Mouse (Mus musculus): ENCODE measurements around the gene Oxt. TPM values are rescaled to one million over a fixed set of nuclear protein-coding genes. Genes with fewer than 3 reads are reported as not detected.

Oxt gene
- total RNA-seq, 1 experiment: 0.45 TPM

- no peaks in the 10 kb centered on the region for H3K4me1 ChIP-seq (ENCODE audit: control insufficient read depth in 2 of 2, insufficient read depth in 2 of 2, low read length in 2 of 2, poor library complexity in 1 of 2)
- DNase-seq (ENCODE audit: low read depth, low spot score): no peak
- in situ Hi-C loops (cut with MboI; ENCODE audit: low sequenced_read_pairs in 2 of 2, unreplicated experiment in 2 of 2): no loop called here
- TF ChIP-seq CHD2 (IDR thresholded peaks at IDR 0.05; ENCODE audit: low read depth, low read length) (no peak), HCFC1 (IDR thresholded peaks at IDR 0.05; ENCODE audit: borderline replicate concordance, insufficient read depth, low read length) (no peak), ZNF384 (IDR thresholded peaks at IDR 0.05; ENCODE audit: low read depth, low read length) (no peak), ZC3H11A (IDR thresholded peaks at IDR 0.05; ENCODE audit: borderline replicate concordance, low read depth, low read length) (no peak), MAFK (IDR thresholded peaks at IDR 0.05; ENCODE audit: insufficient read depth, low read depth, low read length) (no peak)
- no peaks in the 10 kb centered on the region for H3K9me3 ChIP-seq (ENCODE audit: control insufficient read depth, insufficient read depth, low read depth, low read length)
- peaks cover 17% of the 10 kb centered on the region for H3K36me3 ChIP-seq (ENCODE audit: control insufficient read depth, insufficient read depth, low read length, poor library complexity, severe bottlenecking)
- H3K4me3 ChIP-seq (ENCODE audit: insufficient read depth in 1 of 2, low read depth in 1 of 2, low read length in 2 of 2, poor library complexity in 1 of 2, severe bottlenecking in 1 of 2): no peak overlapping the region
- H3K27ac ChIP-seq (ENCODE audit: insufficient read depth, low read depth, low read length, poor library complexity, severe bottlenecking): no peak overlapping the region
- no peak overlapping the region for H3K9ac ChIP-seq (ENCODE audit: insufficient read depth, low read depth, low read length, poor library complexity, severe bottlenecking)
These were observed 26.2 kb downstream of the Oxt start for GRCm38 (mm10) chr2:130602195-130602594.

- H3K4me1 ChIP-seq (ENCODE audit: control insufficient read depth in 2 of 2, insufficient read depth in 2 of 2, low read length in 2 of 2, poor library complexity in 1 of 2): no peaks in the 10 kb centered on the region
- H3K9me3 ChIP-seq (ENCODE audit: control insufficient read depth, insufficient read depth, low read depth, low read length): no peaks in the 10 kb centered on the region
- H3K9ac ChIP-seq (ENCODE audit: insufficient read depth, low read depth, low read length, poor library complexity, severe bottlenecking): no peak overlapping the region
- TF ChIP-seq MAFK (IDR thresholded peaks at IDR 0.05; ENCODE audit: insufficient read depth, low read depth, low read length) (no peak), HCFC1 (IDR thresholded peaks at IDR 0.05; ENCODE audit: borderline replicate concordance, insufficient read depth, low read length) (no peak), CHD2 (IDR thresholded peaks at IDR 0.05; ENCODE audit: low read depth, low read length) (no peak), ZC3H11A (IDR thresholded peaks at IDR 0.05; ENCODE audit: borderline replicate concordance, low read depth, low read length) (peak; percentile 14; the same call in 1 of the 2 replicates), ZNF384 (IDR thresholded peaks at IDR 0.05; ENCODE audit: low read depth, low read length) (no peak)
- no peak overlapping the region for H3K4me3 ChIP-seq (ENCODE audit: insufficient read depth in 1 of 2, low read depth in 1 of 2, low read length in 2 of 2, poor library complexity in 1 of 2, severe bottlenecking in 1 of 2)
- in situ Hi-C loops (cut with MboI; ENCODE audit: low sequenced_read_pairs in 2 of 2, unreplicated experiment in 2 of 2): no loop called here
- no peak overlapping the region for H3K27ac ChIP-seq (ENCODE audit: insufficient read depth, low read depth, low read length, poor library complexity, severe bottlenecking)
- no peak for DNase-seq (ENCODE audit: low read depth, low spot score)
- peaks cover 13% of the 10 kb centered on the region for H3K36me3 ChIP-seq (ENCODE audit: control insufficient read depth, insufficient read depth, low read length, poor library complexity, severe bottlenecking)
These were observed 37.1 kb downstream of the Oxt start for GRCm38 (mm10) chr2:130613091-130613490.

- Histone ChIP-seq H3K36me3 (ENCODE audit: control insufficient read depth, insufficient read depth, low read length, poor library complexity, severe bottlenecking) (peaks cover 20% of the 10 kb centered on the region), H3K4me1 (ENCODE audit: control insufficient read depth in 2 of 2, insufficient read depth in 2 of 2, low read length in 2 of 2, poor library complexity in 1 of 2) (no peaks in the 10 kb centered on the region; a peak in 1 of 4 replicates), H3K9ac (ENCODE audit: insufficient read depth, low read depth, low read length, poor library complexity, severe bottlenecking) (no peak overlapping the region), H3K4me3 (ENCODE audit: insufficient read depth in 1 of 2, low read depth in 1 of 2, low read length in 2 of 2, poor library complexity in 1 of 2, severe bottlenecking in 1 of 2) (no peak overlapping the region), H3K27ac (ENCODE audit: insufficient read depth, low read depth, low read length, poor library complexity, severe bottlenecking) (no peak overlapping the region), H3K9me3 (ENCODE audit: control insufficient read depth, insufficient read depth, low read depth, low read length) (no peaks in the 10 kb centered on the region)
- DNase-seq (ENCODE audit: low read depth, low spot score): no peak
- no peak for TF ChIP-seq ZC3H11A (IDR thresholded peaks at IDR 0.05; ENCODE audit: borderline replicate concordance, low read depth, low read length)
- no peak for TF ChIP-seq ZNF384 (IDR thresholded peaks at IDR 0.05; ENCODE audit: low read depth, low read length)
- TF ChIP-seq CHD2 (IDR thresholded peaks at IDR 0.05; ENCODE audit: low read depth, low read length): no peak
- TF ChIP-seq HCFC1 (IDR thresholded peaks at IDR 0.05; ENCODE audit: borderline replicate concordance, insufficient read depth, low read length): no peak
- TF ChIP-seq MAFK (IDR thresholded peaks at IDR 0.05; ENCODE audit: insufficient read depth, low read depth, low read length): no peak
- in situ Hi-C loops (cut with MboI; ENCODE audit: low sequenced_read_pairs in 2 of 2, unreplicated experiment in 2 of 2): no loop called here
These were observed 43.0 kb downstream of the Oxt start for GRCm38 (mm10) chr2:130618972-130619371.

Other genes starting within 250 kb of the Oxt start
- 52.2 and 61.2 TPM in 2 replicates for gene Cpxm1, start 178.6 kb upstream of the Oxt start, total RNA-seq (2012; rRNA removed)
- not detected in 2 replicates for gene Gm28372, start 170.9 kb upstream of the Oxt start, total RNA-seq (2012; rRNA removed)
- not detected in 2 replicates for gene 1700020A23Rik, start 170.9 kb upstream of the Oxt start, total RNA-seq (2012; rRNA removed)
- not detected in 2 replicates for gene Tmem239, start 169.7 kb upstream of the Oxt start, total RNA-seq (2012; rRNA removed)
- 111 and 164 TPM in 2 replicates for gene Vps16, start 151.8 kb upstream of the Oxt start, total RNA-seq (2012; rRNA removed)
- gene Pced1a, start 151.5 kb upstream of the Oxt start, total RNA-seq (2012; rRNA removed): 13.1 and 14.4 TPM in 2 replicates
- 35.1 and 40.6 TPM in 2 replicates for gene Ptpra, start 125.9 kb upstream of the Oxt start, total RNA-seq (2012; rRNA removed)
- 42.6 and 57.0 TPM in 2 replicates for gene Mrps26, start 12.4 kb upstream of the Oxt start, total RNA-seq (2012; rRNA removed)
- gene Avp, start 6.4 kb downstream of the Oxt start, total RNA-seq (2012; rRNA removed): not detected in 2 replicates
- 22.0 and 22.2 TPM in 2 replicates for gene Fastkd5, start 53.9 kb downstream of the Oxt start, total RNA-seq (2012; rRNA removed)
- gene Ubox5, start 53.9 kb downstream of the Oxt start, total RNA-seq (2012; rRNA removed): 5.0 and 5.8 TPM in 2 replicates
- gene Lzts3, start 66.6 kb downstream of the Oxt start, total RNA-seq (2012; rRNA removed): 3.4 and 4.4 TPM in 2 replicates
- 60.1 and 62.4 TPM in 2 replicates for gene Ddrgk1, start 88.5 kb downstream of the Oxt start, total RNA-seq (2012; rRNA removed)
- gene Itpa, start 91.4 kb downstream of the Oxt start, total RNA-seq (2012; rRNA removed): 55.0 and 83.4 TPM in 2 replicates
- 13.0 and 25.0 TPM in 2 replicates for gene Slc4a11, start 121.3 kb downstream of the Oxt start, total RNA-seq (2012; rRNA removed)

Measured in ES-E14 (cell line).